Mouse (Mus musculus) CH12.LX (cell line): Measurements from ENCODE around the gene Pank2. TPM values are rescaled to one million over a fixed set of nuclear protein-coding genes. Genes with fewer than 3 reads are reported as not detected.
A peak's percentile ranks its signal among the peaks of the same experiment; 100 is the strongest.

Experiments
- DNase-seq: peaks from one replicate; pipeline ENCODE4 v3.0.0-alpha.2; 2013; ENCODE audit errors: extremely low read depth
- H3K27ac ChIP-seq: 2 replicates; pipeline ENCODE4 v1.5.1; 2012; ENCODE audit warnings: low read depth, mild to moderate bottlenecking, control low read depth, moderate library complexity; ENCODE audit not compliant: insufficient read depth
- H3K27me3 ChIP-seq: replicated peaks from 2 replicates; pipeline ENCODE3; 2012; ENCODE audit warnings: inconsistent platforms
- H3K36me3 ChIP-seq, 2 experiments: replicated peaks in 1 of 2; 2 replicates each; pipeline versions ENCODE3 to v1.6.1; 2012; ENCODE audit warnings: inconsistent platforms in 1 of 2, low read length in 1 of 2, mild to moderate bottlenecking in 1 of 2, mixed read lengths in 1 of 2, moderate library complexity in 1 of 2; ENCODE audit not compliant: control insufficient read depth in 1 of 2, insufficient read depth in 1 of 2
- H3K4me1 ChIP-seq, 2 experiments: 2 replicates each; pipeline ENCODE4 v1.6.1; 2012; ENCODE audit warnings: inconsistent platforms in 1 of 2, moderate library complexity in 1 of 2; ENCODE audit not compliant: insufficient read depth in 2 of 2, control insufficient read depth in 1 of 2
- H3K4me2 ChIP-seq: 2 replicates; pipeline ENCODE4 v1.6.1; 2012; ENCODE audit warnings: low read depth, mild to moderate bottlenecking, control low read depth; ENCODE audit not compliant: poor library complexity, insufficient read depth, severe bottlenecking
- H3K4me3 ChIP-seq, 3 experiments: fragments of 150-350 bp in 1 of 3; sonication (generic) in 1 of 3; replicated peaks in 1 of 3; 2 replicates each; pipeline versions ENCODE3 to v1.5.1; 2011 to 2012; ENCODE audit warnings: low read depth in 2 of 3, low read length in 2 of 3, mild to moderate bottlenecking in 2 of 3, moderate library complexity in 2 of 3, control low read depth in 1 of 3, improper control_type of control experiment in 1 of 3, inconsistent platforms in 1 of 3, mixed read lengths in 1 of 3; ENCODE audit not compliant: poor library complexity in 1 of 3
- H3K79me2 ChIP-seq: replicated peaks from 2 replicates; pipeline ENCODE4 v1.6.1; 2012; ENCODE audit warnings: mild to moderate bottlenecking, moderate library complexity; ENCODE audit not compliant: control insufficient read depth, poor library complexity, insufficient read depth, severe bottlenecking; ENCODE audit errors: extremely low read depth
- H3K9ac ChIP-seq: 2 replicates; pipeline ENCODE4 v1.6.1; 2012; ENCODE audit warnings: low read depth, mild to moderate bottlenecking, control low read depth, moderate library complexity; ENCODE audit not compliant: insufficient read depth
- H3K9me3 ChIP-seq: replicated peaks from 2 replicates; pipeline ENCODE3; 2012; ENCODE audit warnings: low read length, inconsistent platforms, mixed read lengths
- CHD2 ChIP-seq: IDR thresholded peaks from 2 replicates; pipeline ENCODE4 v1.6.1; 2011; ENCODE audit warnings: low read length, improper control_type of control experiment
- CTCF ChIP-seq, 2 experiments: IDR thresholded peaks in 1 of 2; conservative IDR thresholded peaks in 1 of 2; 2 replicates each; pipeline ENCODE4 v1.5.1; 2011 to 2012; ENCODE audit warnings: low read depth in 2 of 2, low read length in 2 of 2, improper control_type of control experiment in 1 of 2, inconsistent platforms in 1 of 2, mild to moderate bottlenecking in 1 of 2, moderate library complexity in 1 of 2
- ETS1 ChIP-seq: conservative IDR thresholded peaks from 2 replicates; pipeline ENCODE4 v1.6.1; 2012; ENCODE audit warnings: low read depth, mild to moderate bottlenecking, inconsistent platforms, low read length, improper control_type of control experiment, moderate library complexity
- IRF4 ChIP-seq: IDR thresholded peaks from 2 replicates; pipeline ENCODE4 v1.6.1; 2014; ENCODE audit warnings: low read depth, mild to moderate bottlenecking, inconsistent platforms, low read length, improper control_type of control experiment
- JUND ChIP-seq: conservative IDR thresholded peaks from 2 replicates; pipeline ENCODE4 v1.6.1; 2011; ENCODE audit warnings: low read depth, low read length, improper control_type of control experiment
- MAFK ChIP-seq: IDR thresholded peaks from 2 replicates; pipeline ENCODE4 v1.6.1; 2011; ENCODE audit warnings: low read length, improper control_type of control experiment; ENCODE audit not compliant: insufficient replicate concordance
- MAX ChIP-seq: IDR thresholded peaks from 2 replicates; pipeline ENCODE4 v1.6.1; 2011; ENCODE audit warnings: low read length, improper control_type of control experiment
- MXI1 ChIP-seq: IDR thresholded peaks from 2 replicates; pipeline ENCODE4 v1.6.1; 2011; ENCODE audit warnings: mild to moderate bottlenecking, low read depth, low read length, improper control_type of control experiment
- MYC ChIP-seq: IDR thresholded peaks from 2 replicates; pipeline ENCODE4 v1.6.1; 2011; ENCODE audit warnings: low read depth, mild to moderate bottlenecking, improper control_type of control experiment, low read length
- NELFE ChIP-seq: IDR thresholded peaks from 2 replicates; pipeline ENCODE4 v1.6.1; 2011; ENCODE audit warnings: low read depth, low read length, improper control_type of control experiment
- PAX5 ChIP-seq: IDR thresholded peaks from 2 replicates; pipeline ENCODE4 v1.6.1; 2012; ENCODE audit warnings: low read length, inconsistent platforms, mixed read lengths
- POLR2A ChIP-seq: IDR thresholded peaks from 2 replicates; pipeline ENCODE4 v1.6.1; 2011; ENCODE audit warnings: low read depth, mild to moderate bottlenecking, improper control_type of control experiment, low read length
- RAD21 ChIP-seq: IDR thresholded peaks from 2 replicates; pipeline ENCODE4 v1.6.1; 2011; ENCODE audit warnings: low read depth, mild to moderate bottlenecking, low read length, improper control_type of control experiment, moderate library complexity
- TBP ChIP-seq: conservative IDR thresholded peaks from 2 replicates; pipeline ENCODE4 v1.6.1; 2011; ENCODE audit warnings: low read depth, low read length, improper control_type of control experiment
- TCF12 ChIP-seq: IDR thresholded peaks from 2 replicates; pipeline ENCODE4 v1.6.1; 2014; ENCODE audit warnings: low read depth, mild to moderate bottlenecking, inconsistent platforms, low read length, improper control_type of control experiment
- USF1 ChIP-seq: IDR thresholded peaks from 2 replicates; pipeline ENCODE4 v1.6.1; 2014; ENCODE audit warnings: low read depth, mild to moderate bottlenecking, inconsistent platforms, low read length, improper control_type of control experiment
- USF2 ChIP-seq: conservative IDR thresholded peaks from 2 replicates; pipeline ENCODE4 v1.6.1; 2011; ENCODE audit warnings: low read depth, low read length, improper control_type of control experiment
- ZC3H11A ChIP-seq: IDR thresholded peaks from 2 replicates; pipeline ENCODE4 v1.6.1; 2012; ENCODE audit warnings: low read depth, mild to moderate bottlenecking, inconsistent platforms, low read length, improper control_type of control experiment
- ZMIZ1 ChIP-seq: IDR thresholded peaks from 2 replicates; pipeline ENCODE4 v1.6.1; 2012; ENCODE audit warnings: low read depth, mild to moderate bottlenecking, inconsistent platforms, low read length, improper control_type of control experiment
- ZNF384 ChIP-seq: IDR thresholded peaks from 2 replicates; pipeline ENCODE4 v1.6.1; 2012; ENCODE audit warnings: low read depth, low read length, improper control_type of control experiment, inconsistent platforms
- dilution Hi-C: fragments of 300-500 bp; cut with MboI; formaldehyde crosslinking; loops from 2 replicates; pipeline ENCODE4 v1.14.3; 2020; ENCODE audit warnings: low sequenced_read_pairs; ENCODE audit not compliant: extremely low pct_unique_long_range_greater_than_20kb, extremely low pct_ligation_motif_present
- in situ Hi-C: fragments of 300-500 bp; cut with MboI; formaldehyde crosslinking; loops from 3 replicates; pipeline ENCODE4 v1.14.3; 2019; ENCODE audit warnings: low sequenced_read_pairs, low pct_ligation_motif_present, low pct_unique_long_range_greater_than_20kb, mixed read lengths
- polyA plus RNA-seq: library from polyadenylated mRNA; unstranded; fragments of >175 nt; gene quantifications from 2 replicates; pipeline ENCODE4 v1.2.1, GENCODE M21; 2012; ENCODE audit warnings: low read depth; ENCODE audit not compliant: insufficient read length
- total RNA-seq, 2 experiments: library from RNA; depleted of rRNA; stranded (reverse); fragments of 300-350 nt in 1 of 2; fragments of >200 nt in 1 of 2; gene quantifications; 2 replicates each; pipeline ENCODE4 v1.2.3; 2012 to 2014

Pank2 gene
- total and polyA plus RNA-seq, 3 experiments, result 16.6 to 43.2 (median 28.6) TPM

GRCm38 (mm10) chr2:131258693-131259092 lies 3.6 kb upstream of the Pank2 start:
- Histone ChIP-seq H3K79me2 (peaks cover 7% of the 10 kb centered on the region), H3K4me1 (peaks cover 0 to 15% of the 10 kb centered on the region in 2 experiments; a peak in 2 of 4 replicates), H3K4me2 (peak overlapping the region; percentile 62), H3K27me3 (no peaks in the 10 kb centered on the region), H3K9me3 (no peaks in the 10 kb centered on the region), H3K9ac (no peak overlapping the region), H3K36me3 (no peaks in the 10 kb centered on the region), H3K27ac (no peak overlapping the region), H3K4me3 (no peak overlapping the region)
- in situ Hi-C loops, result loop anchor here (25.0 kb wide), 1 partner anchor 254 kb away; no protein-coding TSS in a partner anchor
- dilution Hi-C loops, result no loop called here
- peak; percentile 34 for DNase-seq
- TF ChIP-seq POLR2A (no peak), ZNF384 (peak; percentile 81), IRF4 (0 out of 2 replicates have a peak, but pooled peaks have one; percentile 12), MAX (no peak), NELFE (no peak), ZC3H11A (no peak), TCF12 (no peak), PAX5 (no peak), ETS1 (peak; percentile 53; the same call in 1 of the 2 replicates)

GRCm38 (mm10) chr2:131260544-131261307 lies 1.6 kb upstream of the Pank2 start:
- dilution Hi-C loops (no loop called here), in situ Hi-C loops (loop anchor here (25.0 kb wide), 1 partner anchor 252 kb away; no protein-coding TSS in a partner anchor)
- Histone ChIP-seq H3K9me3 (no peaks in the 10 kb centered on the region), H3K36me3 (peaks cover 0 to 7% of the 10 kb centered on the region in 2 experiments), H3K4me2 (no peak overlapping the region), H3K79me2 (peaks cover 26% of the 10 kb centered on the region), H3K4me1 (peaks cover 6 to 24% of the 10 kb centered on the region in 2 experiments), H3K27me3 (no peaks in the 10 kb centered on the region), H3K27ac (no peak overlapping the region), H3K9ac (no peak overlapping the region), H3K4me3 (no peak overlapping the region)
- TF ChIP-seq IRF4 (no peak), MXI1 (no peak), ZMIZ1 (no peak), USF1 (no peak), MAX (no peak), JUND (no peak), NELFE (no peak), TCF12 (no peak), CTCF (conservative IDR thresholded peaks at IDR 0.05 in 1 of 2, IDR thresholded peaks at IDR 0.05 in 1 of 2; ENCODE audit: low read depth in 2 of 2, low read length in 2 of 2) (no peak), ZNF384 (no peak), RAD21 (no peak), TBP (no peak), MAFK (no peak), CHD2 (no peak), USF2 (no peak), MYC (no peak)
- DNase-seq, result no peak
